Mouse (Mus musculus) erythroblast, embryonic 14.5 days (primary cell): Measurements from ENCODE around the gene Chaf1a.

ENCODE experiments used
- GATA1 ChIP-seq: IDR thresholded peaks from 2 replicates; pipeline ENCODE4 v1.6.1; 2012; ENCODE audit warnings: low read length, inconsistent platforms, mixed read lengths
- TAL1 ChIP-seq: IDR thresholded peaks from 3 replicates; pipeline ENCODE4 v1.6.1; 2012; ENCODE audit warnings: low read length, inconsistent platforms, mixed read lengths

GRCm38 (mm10) chr17:56057381-56058120 is 17.3 kb downstream of the Chaf1a start:
- TF ChIP-seq TAL1 (no peak), GATA1 (no peak)
